Mouse (Mus musculus) small intestine, adult 10 weeks (tissue): ENCODE data around the gene Grk5. TPM values are rescaled to one million over a fixed set of nuclear protein-coding genes. Genes with fewer than 3 reads are reported as not detected.

Experiments
- polyA plus RNA-seq: library from polyadenylated mRNA; stranded (reverse); fragments of 350-450 nt; fragmentation: Illumina TruSeq; extraction: RNeasy Lipid Tissue Mini Kit (QIAGEN cat#74804); gene quantifications from one replicate; pipeline ENCODE4 v1.2.3, GENCODE M21; 2014; ENCODE audit warnings: low replicate concordance

Gene Grk5
- polyA plus RNA-seq: 7.9 TPM

DNA sequence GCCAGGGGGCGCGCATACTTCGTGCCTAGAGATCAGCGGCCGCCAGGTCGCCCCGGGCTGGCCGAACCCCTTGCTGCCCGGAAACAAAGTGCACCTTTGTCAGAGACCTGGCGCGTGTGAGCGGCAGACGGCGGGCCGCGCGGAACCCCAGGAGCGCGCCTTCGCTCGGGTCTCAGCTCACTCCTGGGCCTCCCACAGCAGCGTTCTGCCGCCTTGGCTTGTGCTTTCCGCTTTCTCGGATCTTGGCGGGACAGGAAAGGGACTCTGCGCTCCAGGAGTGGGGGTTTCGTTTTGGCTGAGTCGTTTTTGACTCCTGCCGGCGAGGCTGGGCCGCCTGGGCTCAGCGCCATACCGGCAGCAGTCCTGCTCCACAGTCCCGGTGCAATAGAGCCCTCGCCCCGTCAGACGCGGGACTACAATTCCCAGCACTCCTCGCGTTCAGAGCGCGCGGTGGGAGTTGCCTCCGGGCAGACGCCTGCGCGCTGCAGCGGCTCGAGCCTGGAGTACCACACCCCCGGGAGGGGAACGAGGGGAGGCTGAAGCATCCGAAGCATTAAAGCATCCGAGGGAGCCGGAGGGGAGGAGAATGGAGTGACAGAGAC, at the start of gene Grk5:
Gene Grk5 (plus strand): TSS at position 36 of the 602 bp plus-strand sequence.

DNA sequence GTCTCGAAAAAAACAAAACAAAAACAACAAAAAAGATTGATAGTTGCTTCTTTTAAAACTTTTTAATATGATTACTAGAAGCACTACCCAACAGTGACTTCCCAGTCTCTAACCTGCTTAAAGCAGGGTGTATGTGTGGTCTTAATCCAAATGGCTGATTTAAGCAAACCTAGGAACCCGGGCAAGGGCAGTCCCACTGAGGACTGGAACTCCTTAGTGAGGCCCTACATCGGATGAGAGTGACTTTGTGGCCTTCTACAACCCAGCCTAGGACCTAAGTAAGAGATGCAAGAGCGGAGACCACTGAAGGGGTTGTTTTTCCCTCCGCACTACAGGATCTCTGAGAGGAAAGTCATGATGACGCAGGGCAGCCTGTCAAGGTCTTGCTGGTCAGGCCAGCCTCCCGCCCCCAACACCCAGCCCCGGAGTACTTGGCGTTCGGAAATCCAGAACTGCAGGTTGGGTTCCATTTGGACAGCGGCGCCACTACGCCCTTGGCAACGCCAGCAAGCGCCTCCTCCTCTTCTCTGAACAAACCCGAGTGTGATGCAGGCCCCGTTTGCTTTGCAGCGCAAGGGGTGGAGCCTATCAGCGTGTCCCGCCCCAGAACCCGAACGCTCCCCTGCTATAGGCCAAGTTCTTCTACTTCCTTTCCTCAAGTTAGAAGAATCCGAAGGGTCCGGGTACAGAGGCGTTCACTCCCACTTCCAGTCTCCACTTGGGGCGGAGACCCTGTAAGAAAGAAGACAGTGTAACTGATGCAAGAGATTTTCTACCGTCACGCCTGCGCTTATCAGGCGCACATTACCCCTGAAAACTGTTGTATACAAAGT, 28.5 kb upstream of the Grk5 start, which contains the start of gene Sfxn4:
Gene Sfxn4 (minus strand): TSS at position 612 of the 833 bp plus-strand sequence.

DNA sequence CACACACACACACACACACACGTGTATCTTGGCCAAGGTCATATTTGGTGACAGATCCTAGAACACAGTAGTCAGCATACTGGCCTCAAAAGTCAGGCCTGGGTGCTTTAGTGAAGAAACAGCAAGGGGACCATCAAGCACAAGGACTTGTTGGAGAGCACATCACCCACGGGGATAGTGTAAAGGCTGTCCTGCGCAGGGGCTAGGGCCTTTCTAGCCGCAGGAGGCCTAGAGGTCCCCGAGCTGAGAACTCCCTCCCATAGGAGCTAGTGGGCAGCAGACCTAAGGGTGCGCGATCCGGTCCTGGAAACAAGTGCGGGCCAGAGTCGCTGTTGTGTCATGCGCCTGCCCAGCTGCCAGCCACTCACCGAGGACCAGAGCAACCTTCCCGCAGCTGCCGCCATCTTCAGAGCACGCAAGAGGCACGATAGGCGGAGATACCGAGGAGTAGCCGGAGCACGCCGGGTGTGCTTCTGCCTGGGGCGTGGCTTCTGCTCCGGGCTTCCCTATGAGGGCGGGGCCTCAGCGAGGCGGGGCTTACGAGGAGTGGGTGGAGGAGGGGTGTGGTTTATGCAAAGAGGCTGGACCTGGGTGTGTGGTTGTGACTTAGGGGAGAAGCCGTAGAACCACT, 15.4 kb upstream of the Grk5 start, which contains the start of gene Prdx3:
Gene Prdx3 (minus strand): TSS at position 493 of the 631 bp plus-strand sequence.

DNA sequence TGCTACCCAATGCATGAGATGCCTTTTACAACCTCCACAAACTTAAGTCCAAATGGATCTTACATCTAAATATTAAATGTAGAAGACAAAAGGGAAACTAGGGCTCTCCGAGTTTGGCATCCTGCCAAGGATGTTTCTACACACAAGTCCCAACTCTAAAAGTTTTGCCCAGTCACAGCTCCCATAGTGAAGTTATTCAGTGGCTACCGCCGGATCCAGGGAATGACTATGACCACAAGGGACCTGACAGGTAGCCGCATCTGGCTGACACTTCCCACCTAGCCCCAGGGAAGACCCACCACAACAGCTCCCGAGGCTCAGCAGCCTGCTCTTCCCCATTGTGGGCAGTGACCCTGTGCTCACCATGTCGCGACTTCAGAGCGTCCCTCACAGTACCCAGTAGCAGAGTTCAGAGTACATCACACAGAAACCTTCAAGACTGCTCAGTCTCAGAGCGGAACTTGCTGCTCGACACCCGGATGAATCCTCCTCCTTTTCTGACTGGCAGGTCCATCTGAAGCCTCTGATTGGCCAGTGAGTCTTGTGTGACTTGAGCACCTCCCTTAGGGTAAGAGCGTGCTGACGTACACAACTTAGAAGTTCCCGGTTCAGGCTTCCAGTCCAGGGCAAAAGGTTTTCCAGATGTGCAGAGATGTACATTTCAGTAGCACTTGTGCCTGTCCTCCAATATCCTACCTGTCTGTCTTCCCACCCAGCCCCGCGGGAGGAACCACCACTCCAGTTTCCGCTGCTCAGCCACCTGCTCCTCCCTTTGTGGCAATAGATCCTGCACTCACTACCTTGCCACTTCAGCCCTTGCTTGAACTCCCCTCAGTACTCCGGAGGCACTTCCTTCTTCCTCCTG, 251.0 kb downstream of the Grk5 start, which contains the start of gene Zfp950:
Gene Zfp950 (minus strand): TSS at position 499 of the 865 bp plus-strand sequence.

Other genes starting within 250 kb of the Grk5 start
- 1.4 TPM for gene Nanos1, start 133.8 kb upstream of the Grk5 start, polyA plus RNA-seq
- gene Eif3a, start 99.1 kb upstream of the Grk5 start, polyA plus RNA-seq: 127 TPM
- 104 TPM for gene Fam45a, start 78.2 kb upstream of the Grk5 start, polyA plus RNA-seq
- 1.8 TPM for gene Sfxn4, start 28.3 kb upstream of the Grk5 start, polyA plus RNA-seq
- gene Prdx3, start 15.2 kb upstream of the Grk5 start, polyA plus RNA-seq: 101 TPM